Mouse (Mus musculus) forebrain, embryonic 11.5 days (tissue): Measurements from ENCODE around the gene Bche. TPM values are rescaled to one million over a fixed set of nuclear protein-coding genes. Genes with fewer than 3 reads are reported as not detected.

ENCODE experiments used
- ATAC-seq: fragments of 200-750 bp; cut with Nextera tagmentation; replicated peaks from 2 replicates; pipeline ENCODE4 v1.8.0; 2017; ENCODE audit warnings: moderate TSS enrichment; ENCODE audit not compliant: low FRiP score
- DNase-seq: peaks from one replicate; pipeline ENCODE4 v3.0.0-alpha.2; 2017; ENCODE audit warnings: low spot score
- H3K27ac ChIP-seq: fragments of 300-500 bp; sonication (generic); 2 replicates; pipeline ENCODE4 v1.5.1; 2014; ENCODE audit warnings: low read depth, low read length
- H3K27me3 ChIP-seq: fragments of 300-500 bp; sonication (generic); 2 replicates; pipeline ENCODE4 v1.6.1; 2014; ENCODE audit warnings: mild to moderate bottlenecking, low read length, mixed read lengths; ENCODE audit not compliant: control insufficient read depth, insufficient read depth
- H3K36me3 ChIP-seq: fragments of 300-500 bp; sonication (generic); 2 replicates; pipeline ENCODE4 v1.6.1; 2014; ENCODE audit warnings: mild to moderate bottlenecking, low read length, moderate library complexity, mixed read lengths; ENCODE audit not compliant: control insufficient read depth, insufficient read depth
- H3K4me1 ChIP-seq: fragments of 300-500 bp; sonication (generic); replicated peaks from 2 replicates; pipeline ENCODE4 v1.6.1; 2014; ENCODE audit warnings: low read length, mixed read lengths; ENCODE audit not compliant: control insufficient read depth, insufficient read depth
- H3K4me2 ChIP-seq: fragments of 300-500 bp; sonication (generic); 2 replicates; pipeline ENCODE4 v1.6.1; 2014; ENCODE audit warnings: low read depth, mild to moderate bottlenecking, low read length, moderate library complexity, mixed read lengths; ENCODE audit not compliant: severe bottlenecking
- H3K4me3 ChIP-seq: fragments of 300-500 bp; sonication (generic); 2 replicates; pipeline ENCODE4 v1.5.1; 2014; ENCODE audit warnings: low read depth, low read length
- H3K9ac ChIP-seq: fragments of 300-500 bp; sonication (generic); 2 replicates; pipeline ENCODE4 v1.6.1; 2014; ENCODE audit warnings: low read length
- H3K9me3 ChIP-seq: fragments of 300-500 bp; sonication (generic); 2 replicates; pipeline ENCODE4 v1.6.1; 2016; ENCODE audit warnings: low read length, mixed read lengths; ENCODE audit not compliant: control insufficient read depth
- WGBS: fragments of 180-500 bp; shearing (Covaris S2); extraction: QIAGEN DNeasy Blood & Tissue Kit; methylation state at CpG from one replicate; pipeline ENCODE4 v1.1.7; 2014; 5-methylcytosine and 5-hydroxymethylcytosine counted together
- polyA plus RNA-seq: library from polyadenylated mRNA; unstranded; fragments of >200 nt; fragmentation: Nextera tagmentation; extraction: Ambion mirVana; gene quantifications from 2 replicates; pipeline ENCODE4 v1.2.1, GENCODE M21; 2014

Bche gene
- polyA plus RNA-seq, 1 experiment from 2014 or later, result 3.5 TPM

GRCm38 (mm10) chr3:73611421-73611820 lies 96.8 kb downstream of the Bche start:
- 89% methylated on average over 2 of the region's 2 CpGs for WGBS
- no peak for ATAC-seq
- H3K4me2 ChIP-seq, result no peak overlapping the region

GRCm38 (mm10) chr3:73591757-73592533 lies 116.3 kb downstream of the Bche start:
- Histone ChIP-seq H3K4me2 (no peak overlapping the region), H3K9me3 (no peaks in the 10 kb centered on the region), H3K27ac (no peak overlapping the region), H3K9ac (no peak overlapping the region), H3K36me3 (no peaks in the 10 kb centered on the region), H3K27me3 (no peaks in the 10 kb centered on the region), H3K4me3 (no peak overlapping the region), H3K4me1 (no peaks in the 10 kb centered on the region)
- 73% methylated on average over 5 of the region's 5 CpGs for WGBS
- DNase-seq (no peak), ATAC-seq (no peak)

More at GRCm38 (mm10) chr3:73611421-73611820, 96.8 kb downstream of the Bche start:
- no peaks in the 10 kb centered on the region for H3K9me3 ChIP-seq
- H3K4me1 ChIP-seq, result no peaks in the 10 kb centered on the region
- H3K27ac ChIP-seq, result no peak overlapping the region
- H3K9ac ChIP-seq, result no peak overlapping the region
- no peak overlapping the region for H3K4me3 ChIP-seq
- no peak for DNase-seq
- H3K27me3 ChIP-seq, result no peaks in the 10 kb centered on the region
- no peaks in the 10 kb centered on the region for H3K36me3 ChIP-seq
